Mouse (Mus musculus) small intestine, adult 2 months (tissue): Measurements from ENCODE around the gene Pias1. TPM values are rescaled to one million over a fixed set of nuclear protein-coding genes. Genes with fewer than 3 reads are reported as not detected.
"Not testable (repeated sequence)": the region's sequence is repeated elsewhere in the genome, so short reads cannot be mapped to it uniquely, and the experiment has no call there.

ENCODE experiments used
- H3K27ac ChIP-seq: fragments of 200-500 bp; 2 replicates; pipeline ENCODE4 v1.5.1; 2012; ENCODE audit warnings: low read depth, low read length, control low read depth, inconsistent platforms; ENCODE audit not compliant: insufficient read depth
- H3K27me3 ChIP-seq: fragments of 200-500 bp; 2 replicates; pipeline ENCODE4 v1.6.1; 2012; ENCODE audit warnings: mild to moderate bottlenecking, moderate library complexity, low read length, inconsistent platforms; ENCODE audit not compliant: control insufficient read depth, insufficient read depth
- H3K36me3 ChIP-seq: fragments of 200-500 bp; 2 replicates; pipeline ENCODE4 v1.6.1; 2012; ENCODE audit warnings: mild to moderate bottlenecking, low read length, control low read depth, inconsistent platforms; ENCODE audit not compliant: control insufficient read depth, insufficient read depth
- H3K4me1 ChIP-seq: fragments of 200-500 bp; 2 replicates; pipeline ENCODE4 v1.6.1; 2012; ENCODE audit warnings: low read length, inconsistent platforms, mixed read lengths; ENCODE audit not compliant: control insufficient read depth, insufficient read depth, insufficient read length
- H3K4me3 ChIP-seq: fragments of 200-500 bp; 2 replicates; pipeline ENCODE4 v1.5.1; 2012; ENCODE audit warnings: low read depth, mild to moderate bottlenecking, control low read depth, inconsistent platforms, low read length, moderate library complexity
- CTCF ChIP-seq: fragments of 200-500 bp; IDR thresholded peaks from 2 replicates; pipeline ENCODE4 v1.5.1; 2012; ENCODE audit warnings: low read depth, mild to moderate bottlenecking, control low read depth, inconsistent platforms, low read length, moderate library complexity, mixed read lengths; ENCODE audit not compliant: insufficient replicate concordance, insufficient read length; ENCODE audit errors: extremely low read depth
- POLR2A ChIP-seq: fragments of 200-500 bp; IDR thresholded peaks from 2 replicates; pipeline ENCODE4 v1.6.1; 2012; ENCODE audit warnings: low read depth, mild to moderate bottlenecking, control low read depth, inconsistent platforms, low read length, moderate library complexity
- WGBS: fragments of 180-500 bp; shearing (Covaris S2); methylation state at CpG from one replicate; pipeline ENCODE4 v1.1.7; 2018; 5-methylcytosine and 5-hydroxymethylcytosine counted together
- polyA plus RNA-seq: library from polyadenylated mRNA; depleted of rRNA; stranded (reverse); fragments of >200 nt; gene quantifications from 2 replicates; pipeline ENCODE4 v1.2.3, GENCODE M21; 2012

The Pias1 gene
- polyA plus RNA-seq, 1 experiment: 9.9 TPM

GRCm38 (mm10) chr9:62876966-62877616 lies 110.6 kb downstream of the Pias1 start:
- H3K36me3 ChIP-seq: peaks cover 50% of the 10 kb centered on the region
- H3K27ac ChIP-seq: no peak overlapping the region
- no peaks in the 10 kb centered on the region for H3K4me1 ChIP-seq
- H3K27me3 ChIP-seq: no peaks in the 10 kb centered on the region
- TF ChIP-seq POLR2A (no peak), CTCF (no peak)
- no peak overlapping the region for H3K4me3 ChIP-seq
- WGBS: 78% methylated on average over 7 of the region's 7 CpGs

- H3K27ac ChIP-seq: no peak overlapping the region
- TF ChIP-seq CTCF (no peak), POLR2A (no peak)
Measured at GRCm38 (mm10) chr9:62870728-62871127, 117.0 kb downstream of the Pias1 start.

GRCm38 (mm10) chr9:62869236-62869635 lies 118.5 kb downstream of the Pias1 start:
- H3K4me1 ChIP-seq, H3K27ac ChIP-seq, H3K27me3 ChIP-seq, H3K4me3 ChIP-seq: not testable (repeated sequence)
- peaks cover 15% of the 10 kb centered on the region for H3K36me3 ChIP-seq
- 97% methylated on average over 4 of the region's 4 CpGs for WGBS

More at GRCm38 (mm10) chr9:62870728-62871127, 117.0 kb downstream of the Pias1 start:
- Histone ChIP-seq H3K36me3 (peaks cover 25% of the 10 kb centered on the region), H3K4me3 (no peak overlapping the region), H3K27me3 (no peaks in the 10 kb centered on the region), H3K4me1 (no peaks in the 10 kb centered on the region)

- 57% methylated on average over 4 of the region's 4 CpGs for WGBS
- H3K4me1 ChIP-seq: peaks cover 12% of the 10 kb centered on the region; the same call in 1 of the 2 replicates
- no peak overlapping the region for H3K27ac ChIP-seq
- no peak for TF ChIP-seq POLR2A
- TF ChIP-seq CTCF: no peak
- peak overlapping the region; percentile 0; the same call in 1 of the 2 replicates for H3K4me3 ChIP-seq
- no peaks in the 10 kb centered on the region for H3K27me3 ChIP-seq
- peaks cover 4% of the 10 kb centered on the region; the same call in 1 of the 2 replicates for H3K36me3 ChIP-seq
Measured at GRCm38 (mm10) chr9:62860866-62861265, 126.9 kb downstream of the Pias1 start.

- not testable (repeated sequence) for H3K27me3 ChIP-seq, H3K36me3 ChIP-seq
- H3K4me1 ChIP-seq: peaks cover 12% of the 10 kb centered on the region; the same call in 1 of the 2 replicates
- peak overlapping the region; percentile 77 for H3K4me3 ChIP-seq
- H3K27ac ChIP-seq: peak overlapping the region; percentile 96
- WGBS: 26% methylated on average over 7 of the region's 7 CpGs
Measured at GRCm38 (mm10) chr9:62860102-62860501, 127.6 kb downstream of the Pias1 start.

- H3K27me3 ChIP-seq: no peaks in the 10 kb centered on the region
- peak overlapping the region; percentile 77 for H3K4me3 ChIP-seq
- peaks cover 12% of the 10 kb centered on the region; the same call in 1 of the 2 replicates for H3K4me1 ChIP-seq
- 16% methylated on average over 8 of the region's 8 CpGs for WGBS
- H3K36me3 ChIP-seq: peaks cover 4% of the 10 kb centered on the region; the same call in 1 of the 2 replicates
- TF ChIP-seq CTCF (no peak), POLR2A (no peak)
- H3K27ac ChIP-seq: peak overlapping the region; percentile 96
Measured at GRCm38 (mm10) chr9:62858266-62859019, 129.3 kb downstream of the Pias1 start.

GRCm38 (mm10) chr9:62857719-62858261 lies 129.9 kb downstream of the Pias1 start, which contains the start of gene Calml4:
Calml4 (plus strand) TSS chr9:62858080.
- no peaks in the 10 kb centered on the region for H3K27me3 ChIP-seq
- H3K36me3 ChIP-seq: peaks cover 4% of the 10 kb centered on the region; the same call in 1 of the 2 replicates
- 7% methylated on average over 20 of the region's 20 CpGs for WGBS
- H3K27ac ChIP-seq: peak within 1 kb of the TSS; percentile 100
- no peak for TF ChIP-seq CTCF
- TF ChIP-seq POLR2A: peak; percentile 49
- peak within 1 kb of the TSS; percentile 77 for H3K4me3 ChIP-seq
- peaks cover 12% of the 10 kb centered on the region; the same call in 1 of the 2 replicates for H3K4me1 ChIP-seq
